Mouse (Mus musculus) hindbrain, embryonic 14.5 days (tissue): Measurements from ENCODE around the gene Ankle1. TPM values are rescaled to one million over a fixed set of nuclear protein-coding genes. Genes with fewer than 3 reads are reported as not detected.

Source experiments
- polyA plus RNA-seq: library from polyadenylated mRNA; unstranded; fragments of >200 nt; fragmentation: Nextera tagmentation; extraction: Ambion mirVana; gene quantifications from 2 replicates; pipeline ENCODE4 v1.2.1, GENCODE M21; 2014

Ankle1 gene
- polyA plus RNA-seq, 1 experiment from 2014 or later: 4.7 TPM

Other genes starting within 250 kb of the Ankle1 start
- 15.7 and 16.9 TPM in 2 replicates for gene Myo9b, start 133.3 kb upstream of the Ankle1 start, polyA plus RNA-seq
- gene Haus8, start 133.1 kb upstream of the Ankle1 start, polyA plus RNA-seq: 55.6 and 58.8 TPM in 2 replicates
- 112 and 126 TPM in 2 replicates for gene Use1, start 39.2 kb upstream of the Ankle1 start, polyA plus RNA-seq
- gene Ocel1, start 34.7 kb upstream of the Ankle1 start, polyA plus RNA-seq: 4.8 and 5.0 TPM in 2 replicates
- gene Nr2f6, start 24.1 kb upstream of the Ankle1 start, polyA plus RNA-seq: 35.9 and 37.5 TPM in 2 replicates
- 4.7 and 6.0 TPM in 2 replicates for gene Ushbp1, start 10.2 kb upstream of the Ankle1 start, polyA plus RNA-seq
- 88.2 and 89.7 TPM in 2 replicates for gene Babam1, start 9.1 kb upstream of the Ankle1 start, polyA plus RNA-seq
- gene Abhd8, start 57.6 kb downstream of the Ankle1 start, polyA plus RNA-seq: 125 and 126 TPM in 2 replicates
- 158 and 195 TPM in 2 replicates for gene Mrpl34, start 58.9 kb downstream of the Ankle1 start, polyA plus RNA-seq
- gene Dda1, start 63.2 kb downstream of the Ankle1 start, polyA plus RNA-seq: 218 and 236 TPM in 2 replicates
- gene Ano8, start 80.0 kb downstream of the Ankle1 start, polyA plus RNA-seq: 8.5 and 10.6 TPM in 2 replicates
- 4.7 and 7.3 TPM in 2 replicates for gene Gtpbp3, start 82.1 kb downstream of the Ankle1 start, polyA plus RNA-seq
- gene Plvap, start 105.7 kb downstream of the Ankle1 start, polyA plus RNA-seq: 9.2 and 10.5 TPM in 2 replicates
- 0.22 and 0.92 TPM in 2 replicates for gene Ccdc194, start 119.7 kb downstream of the Ankle1 start, polyA plus RNA-seq
- 4.0 and 5.4 TPM in 2 replicates for gene Bst2, start 131.4 kb downstream of the Ankle1 start, polyA plus RNA-seq
- 50.8 and 66.6 TPM in 2 replicates for gene Mvb12a, start 136.9 kb downstream of the Ankle1 start, polyA plus RNA-seq
- gene Tmem221, start 152.9 kb downstream of the Ankle1 start, polyA plus RNA-seq: 0.32 TPM in 1 of 2 replicates, not detected in the other
- gene Nxnl1, start 160.6 kb downstream of the Ankle1 start, polyA plus RNA-seq: 0.13 TPM in 1 of 2 replicates, not detected in the other
- 41.6 and 57.3 TPM in 2 replicates for gene Slc27a1, start 162.9 kb downstream of the Ankle1 start, polyA plus RNA-seq
- gene Pgls, start 186.2 kb downstream of the Ankle1 start, polyA plus RNA-seq: 243 and 246 TPM in 2 replicates
- gene Fam129c, start 191.6 kb downstream of the Ankle1 start, polyA plus RNA-seq: 5.2 and 5.7 TPM in 2 replicates
- gene Colgalt1, start 205.0 kb downstream of the Ankle1 start, polyA plus RNA-seq: 62.4 and 66.0 TPM in 2 replicates